Mouse (Mus musculus): ENCODE measurements around the gene Pom121l2. TPM values are rescaled to one million over a fixed set of nuclear protein-coding genes. Genes with fewer than 3 reads are reported as not detected.

The Pom121l2 gene
- polyA plus RNA-seq, 1 experiment, result not detected

- TF ChIP-seq CTCF (IDR thresholded peaks at IDR 0.05; ENCODE audit: low read depth, low read length) (no peak), POLR2A (IDR thresholded peaks at IDR 0.05; ENCODE audit: borderline replicate concordance, low read depth, low read length) (no peak)
- Histone ChIP-seq H3K4me3 (ENCODE audit: insufficient read depth, low read length) (no peak overlapping the region), H3K4me1 (ENCODE audit: control insufficient read depth, insufficient read depth, low read length) (peaks cover 2% of the 10 kb centered on the region; the same call in 1 of the 2 replicates), H3K27ac (ENCODE audit: insufficient read depth, low read depth, low read length) (no peak overlapping the region)
Measured at GRCm38 (mm10) chr13:22030493-22030892, 49.5 kb downstream of the Pom121l2 start.

GRCm38 (mm10) chr13:22033741-22034442 is 52.9 kb downstream of the Pom121l2 start:
- TF ChIP-seq POLR2A (IDR thresholded peaks at IDR 0.05; ENCODE audit: borderline replicate concordance, low read depth, low read length) (no peak), CTCF (IDR thresholded peaks at IDR 0.05; ENCODE audit: low read depth, low read length) (no peak)
- peak overlapping the region; percentile 54 for H3K4me3 ChIP-seq (ENCODE audit: insufficient read depth, low read length)
- H3K4me1 ChIP-seq (ENCODE audit: control insufficient read depth, insufficient read depth, low read length), result peaks cover 8% of the 10 kb centered on the region; the same call in 1 of the 2 replicates
- H3K27ac ChIP-seq (ENCODE audit: insufficient read depth, low read depth, low read length), result peak overlapping the region; percentile 73

- TF ChIP-seq CTCF (IDR thresholded peaks at IDR 0.05; ENCODE audit: low read depth, low read length) (no peak), POLR2A (IDR thresholded peaks at IDR 0.05; ENCODE audit: borderline replicate concordance, low read depth, low read length) (no peak)
- H3K4me3 ChIP-seq (ENCODE audit: insufficient read depth, low read length), result peak overlapping the region; percentile 54
- H3K27ac ChIP-seq (ENCODE audit: insufficient read depth, low read depth, low read length), result peak overlapping the region; percentile 73
- peaks cover 8% of the 10 kb centered on the region; the same call in 1 of the 2 replicates for H3K4me1 ChIP-seq (ENCODE audit: control insufficient read depth, insufficient read depth, low read length)
Measured at GRCm38 (mm10) chr13:22034443-22035266, 53.7 kb downstream of the Pom121l2 start.

- H3K4me3 ChIP-seq (ENCODE audit: insufficient read depth, low read length), result peak within 1 kb of the TSS; percentile 55
- H3K27ac ChIP-seq (ENCODE audit: insufficient read depth, low read depth, low read length), result peak within 1 kb of the TSS; percentile 79
- peaks cover 12% of the 10 kb centered on the region; the same call in 1 of the 2 replicates for H3K4me1 ChIP-seq (ENCODE audit: control insufficient read depth, insufficient read depth, low read length)
Measured at GRCm38 (mm10) chr13:22035267-22036148, 54.5 kb downstream of the Pom121l2 start, which contains the start of the genes Hist1h2ah and Hist1h2bk. TSS of gene Hist1h2ah (minus strand) at chr13:22035568. TSS of gene Hist1h2bk (plus strand) at chr13:22035870.

- Histone ChIP-seq H3K27ac (ENCODE audit: insufficient read depth, low read depth, low read length) (peak overlapping the region; percentile 41), H3K4me1 (ENCODE audit: control insufficient read depth, insufficient read depth, low read length) (peaks cover 12% of the 10 kb centered on the region; the same call in 1 of the 2 replicates), H3K4me3 (ENCODE audit: insufficient read depth, low read length) (peak overlapping the region; percentile 27)
- no peak for TF ChIP-seq CTCF (IDR thresholded peaks at IDR 0.05; ENCODE audit: low read depth, low read length)
- TF ChIP-seq POLR2A (IDR thresholded peaks at IDR 0.05; ENCODE audit: borderline replicate concordance, low read depth, low read length), result no peak
Measured at GRCm38 (mm10) chr13:22036149-22036956, 55.4 kb downstream of the Pom121l2 start.

GRCm38 (mm10) chr13:22036986-22037385 is 56.0 kb downstream of the Pom121l2 start:
- peaks cover 12% of the 10 kb centered on the region; the same call in 1 of the 2 replicates for H3K4me1 ChIP-seq (ENCODE audit: control insufficient read depth, insufficient read depth, low read length)
- H3K4me3 ChIP-seq (ENCODE audit: insufficient read depth, low read length), result no peak overlapping the region
- H3K27ac ChIP-seq (ENCODE audit: insufficient read depth, low read depth, low read length), result peak overlapping the region; percentile 41
- TF ChIP-seq CTCF (IDR thresholded peaks at IDR 0.05; ENCODE audit: low read depth, low read length), result no peak
- TF ChIP-seq POLR2A (IDR thresholded peaks at IDR 0.05; ENCODE audit: borderline replicate concordance, low read depth, low read length), result no peak

- no peak overlapping the region for H3K4me3 ChIP-seq (ENCODE audit: insufficient read depth, low read length)
- TF ChIP-seq POLR2A (IDR thresholded peaks at IDR 0.05; ENCODE audit: borderline replicate concordance, low read depth, low read length), result no peak
- TF ChIP-seq CTCF (IDR thresholded peaks at IDR 0.05; ENCODE audit: low read depth, low read length), result no peak
- peaks cover 12% of the 10 kb centered on the region; the same call in 1 of the 2 replicates for H3K4me1 ChIP-seq (ENCODE audit: control insufficient read depth, insufficient read depth, low read length)
- no peak overlapping the region for H3K27ac ChIP-seq (ENCODE audit: insufficient read depth, low read depth, low read length)
Measured at GRCm38 (mm10) chr13:22037415-22037814, 56.4 kb downstream of the Pom121l2 start.

Other genes with a start within 250 kb of the Pom121l2 start
- 1.8 and 2.7 TPM in 2 replicates for gene Hist1h4j, start 246.1 kb upstream of the Pom121l2 start, polyA plus RNA-seq (2012; ENCODE audit: insufficient read depth, insufficient read length, missing spikeins)
- 3.6 and 8.9 TPM in 2 replicates for gene Hist1h4k, start 230.7 kb upstream of the Pom121l2 start, polyA plus RNA-seq (2012; ENCODE audit: insufficient read depth, insufficient read length, missing spikeins)
- 4.9 and 9.5 TPM in 2 replicates for gene Hist1h2ak, start 227.4 kb upstream of the Pom121l2 start, polyA plus RNA-seq (2012; ENCODE audit: insufficient read depth, insufficient read length, missing spikeins)
- 7.1 and 7.3 TPM in 2 replicates for gene Hist1h2bn, start 227.1 kb upstream of the Pom121l2 start, polyA plus RNA-seq (2012; ENCODE audit: insufficient read depth, insufficient read length, missing spikeins)
- gene Hist1h1b, start 200.6 kb upstream of the Pom121l2 start, polyA plus RNA-seq (2012; ENCODE audit: insufficient read depth, insufficient read length, missing spikeins), result 0.82 and 2.1 TPM in 2 replicates
- 3.9 and 4.4 TPM in 2 replicates for gene Hist1h3i, start 197.8 kb upstream of the Pom121l2 start, polyA plus RNA-seq (2012; ENCODE audit: insufficient read depth, insufficient read length, missing spikeins)
- not detected in 2 replicates for gene Hist1h2an, start 194.0 kb upstream of the Pom121l2 start, polyA plus RNA-seq (2012; ENCODE audit: insufficient read depth, insufficient read length, missing spikeins)
- gene Hist1h2bp, start 193.7 kb upstream of the Pom121l2 start, polyA plus RNA-seq (2012; ENCODE audit: insufficient read depth, insufficient read length, missing spikeins), result not detected in 2 replicates
- gene Hist1h2bq, start 171.0 kb upstream of the Pom121l2 start, polyA plus RNA-seq (2012; ENCODE audit: insufficient read depth, insufficient read length, missing spikeins), result 3.2 and 6.5 TPM in 2 replicates
- gene Hist1h2ao, start 170.7 kb upstream of the Pom121l2 start, polyA plus RNA-seq (2012; ENCODE audit: insufficient read depth, insufficient read length, missing spikeins), result not detected in 2 replicates
- gene Hist1h4m, start 169.4 kb upstream of the Pom121l2 start, polyA plus RNA-seq (2012; ENCODE audit: insufficient read depth, insufficient read length, missing spikeins), result 5.2 and 6.8 TPM in 2 replicates
- gene Hist1h4n, start 149.0 kb upstream of the Pom121l2 start, polyA plus RNA-seq (2012; ENCODE audit: insufficient read depth, insufficient read length, missing spikeins), result not detected in 2 replicates
- 14.7 and 15.1 TPM in 2 replicates for gene Hist1h2ap, start 147.7 kb upstream of the Pom121l2 start, polyA plus RNA-seq (2012; ENCODE audit: insufficient read depth, insufficient read length, missing spikeins)
- gene Hist1h2br, start 147.5 kb upstream of the Pom121l2 start, polyA plus RNA-seq (2012; ENCODE audit: insufficient read depth, insufficient read length, missing spikeins), result 4.5 and 8.6 TPM in 2 replicates
- gene Zfp184, start 36.1 kb upstream of the Pom121l2 start, polyA plus RNA-seq (2012; ENCODE audit: insufficient read depth, insufficient read length, missing spikeins), result 0.25 and 0.76 TPM in 2 replicates
- 3.0 and 3.4 TPM in 2 replicates for gene Prss16, start 28.5 kb downstream of the Pom121l2 start, polyA plus RNA-seq (2012; ENCODE audit: insufficient read depth, insufficient read length, missing spikeins)
- gene Hist1h2ah, start 54.4 kb downstream of the Pom121l2 start, polyA plus RNA-seq (2012; ENCODE audit: insufficient read depth, insufficient read length, missing spikeins), result not detected in 2 replicates
- gene Hist1h2bk, start 54.7 kb downstream of the Pom121l2 start, polyA plus RNA-seq (2012; ENCODE audit: insufficient read depth, insufficient read length, missing spikeins), result 2.9 and 5.5 TPM in 2 replicates
- gene Hist1h4i, start 60.2 kb downstream of the Pom121l2 start, polyA plus RNA-seq (2012; ENCODE audit: insufficient read depth, insufficient read length, missing spikeins), result 7.5 and 8.2 TPM in 2 replicates
- 5.0 and 7.4 TPM in 2 replicates for gene Hist1h2ag, start 61.8 kb downstream of the Pom121l2 start, polyA plus RNA-seq (2012; ENCODE audit: insufficient read depth, insufficient read length, missing spikeins)
- gene Hist1h2bj, start 62.0 kb downstream of the Pom121l2 start, polyA plus RNA-seq (2012; ENCODE audit: insufficient read depth, insufficient read length, missing spikeins), result 1.4 and 4.4 TPM in 2 replicates
- gene Vmn1r188, start 103.2 kb downstream of the Pom121l2 start, polyA plus RNA-seq (2012; ENCODE audit: insufficient read depth, insufficient read length, missing spikeins), result not detected in 2 replicates
- not detected in 2 replicates for gene Vmn1r189, start 124.6 kb downstream of the Pom121l2 start, polyA plus RNA-seq (2012; ENCODE audit: insufficient read depth, insufficient read length, missing spikeins)
- gene Vmn1r191, start 202.8 kb downstream of the Pom121l2 start, polyA plus RNA-seq (2012; ENCODE audit: insufficient read depth, insufficient read length, missing spikeins), result not detected in 2 replicates
- not detected in 2 replicates for gene Vmn1r192, start 209.9 kb downstream of the Pom121l2 start, polyA plus RNA-seq (2012; ENCODE audit: insufficient read depth, insufficient read length, missing spikeins)
- not detected in 2 replicates for gene Vmn1r193, start 242.0 kb downstream of the Pom121l2 start, polyA plus RNA-seq (2012; ENCODE audit: insufficient read depth, insufficient read length, missing spikeins)